Mouse (Mus musculus) small intestine, adult 2 months (tissue): ENCODE data around the gene 9430097D07Rik. TPM values are rescaled to one million over a fixed set of nuclear protein-coding genes. Genes with fewer than 3 reads are reported as not detected.
A peak's percentile ranks its signal among the peaks of the same experiment; 100 is the strongest.

ENCODE experiments used
- H3K27ac ChIP-seq: fragments of 200-500 bp; 2 replicates; pipeline ENCODE4 v1.5.1; 2012; ENCODE audit warnings: low read depth, low read length, control low read depth, inconsistent platforms; ENCODE audit not compliant: insufficient read depth
- H3K27me3 ChIP-seq: fragments of 200-500 bp; 2 replicates; pipeline ENCODE4 v1.6.1; 2012; ENCODE audit warnings: mild to moderate bottlenecking, moderate library complexity, low read length, inconsistent platforms; ENCODE audit not compliant: control insufficient read depth, insufficient read depth
- H3K36me3 ChIP-seq: fragments of 200-500 bp; 2 replicates; pipeline ENCODE4 v1.6.1; 2012; ENCODE audit warnings: mild to moderate bottlenecking, low read length, control low read depth, inconsistent platforms; ENCODE audit not compliant: control insufficient read depth, insufficient read depth
- H3K4me1 ChIP-seq: fragments of 200-500 bp; 2 replicates; pipeline ENCODE4 v1.6.1; 2012; ENCODE audit warnings: low read length, inconsistent platforms, mixed read lengths; ENCODE audit not compliant: control insufficient read depth, insufficient read depth, insufficient read length
- H3K4me3 ChIP-seq: fragments of 200-500 bp; 2 replicates; pipeline ENCODE4 v1.5.1; 2012; ENCODE audit warnings: low read depth, mild to moderate bottlenecking, control low read depth, inconsistent platforms, low read length, moderate library complexity
- CTCF ChIP-seq: fragments of 200-500 bp; IDR thresholded peaks from 2 replicates; pipeline ENCODE4 v1.5.1; 2012; ENCODE audit warnings: low read depth, mild to moderate bottlenecking, control low read depth, inconsistent platforms, low read length, moderate library complexity, mixed read lengths; ENCODE audit not compliant: insufficient replicate concordance, insufficient read length; ENCODE audit errors: extremely low read depth
- POLR2A ChIP-seq: fragments of 200-500 bp; IDR thresholded peaks from 2 replicates; pipeline ENCODE4 v1.6.1; 2012; ENCODE audit warnings: low read depth, mild to moderate bottlenecking, control low read depth, inconsistent platforms, low read length, moderate library complexity
- WGBS: fragments of 180-500 bp; shearing (Covaris S2); methylation state at CpG from one replicate; pipeline ENCODE4 v1.1.7; 2018; 5-methylcytosine and 5-hydroxymethylcytosine counted together
- polyA plus RNA-seq: library from polyadenylated mRNA; depleted of rRNA; stranded (reverse); fragments of >200 nt; gene quantifications from 2 replicates; pipeline ENCODE4 v1.2.3, GENCODE M21; 2012

9430097D07Rik gene
- polyA plus RNA-seq, 1 experiment = not detected

DNA sequence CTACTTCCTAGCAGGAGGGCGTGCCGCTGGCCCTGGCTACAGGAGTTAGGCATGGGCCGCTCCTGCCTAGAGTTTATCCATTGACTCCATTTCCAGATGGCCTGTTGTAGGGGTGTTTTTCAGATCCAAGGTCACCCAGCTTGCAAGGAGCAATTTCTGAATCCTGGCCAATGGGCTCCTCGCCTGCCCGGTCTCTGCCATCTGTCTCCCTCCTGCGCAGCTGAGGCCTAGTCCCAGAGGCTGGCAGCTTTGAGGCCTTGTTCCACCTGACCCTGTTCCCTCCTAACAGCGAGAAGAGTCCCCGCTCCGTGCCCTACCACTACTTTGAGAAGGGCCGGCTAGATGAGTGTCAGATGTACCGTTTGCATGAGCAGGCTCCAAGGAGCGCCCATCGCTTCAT is 21.2 kb upstream of the 9430097D07Rik start:
- Histone ChIP-seq H3K27me3 (no peaks in the 10 kb centered on the region), H3K4me1 (peaks cover 7% of the 10 kb centered on the region), H3K4me3 (no peak overlapping the region), H3K27ac (no peak overlapping the region), H3K36me3 (no peaks in the 10 kb centered on the region; the same call in 1 of the 2 replicates)
- no peak for TF ChIP-seq POLR2A
- TF ChIP-seq CTCF = no peak
- 87% methylated on average over 13 of the region's 13 CpGs for WGBS

DNA sequence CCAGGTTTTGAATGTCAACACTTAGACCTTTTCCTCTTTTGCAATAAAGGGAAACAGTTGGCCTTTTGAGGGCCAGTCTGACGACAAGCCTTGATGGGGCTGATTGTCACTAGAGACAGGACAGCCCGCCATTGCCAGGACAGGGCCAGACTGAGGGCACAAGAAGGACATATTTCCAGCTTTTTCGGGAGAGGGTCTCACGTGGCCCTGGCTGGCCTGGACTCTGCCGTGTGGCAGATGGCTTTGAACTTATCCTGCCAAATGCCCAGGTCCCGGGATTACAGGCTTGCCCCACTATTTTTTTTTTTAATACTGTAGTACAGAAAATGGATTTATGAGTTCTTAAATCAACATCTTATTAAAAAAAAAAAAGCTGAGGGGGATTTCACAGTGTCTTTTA is 15.8 kb upstream of the 9430097D07Rik start:
- Histone ChIP-seq H3K27me3 (no peaks in the 10 kb centered on the region), H3K4me1 (peaks cover 7% of the 10 kb centered on the region), H3K36me3 (no peaks in the 10 kb centered on the region), H3K27ac (no peak overlapping the region), H3K4me3 (no peak overlapping the region)
- 74% methylated on average over 6 of the region's 6 CpGs for WGBS
- no peak for TF ChIP-seq POLR2A
- no peak for TF ChIP-seq CTCF

DNA sequence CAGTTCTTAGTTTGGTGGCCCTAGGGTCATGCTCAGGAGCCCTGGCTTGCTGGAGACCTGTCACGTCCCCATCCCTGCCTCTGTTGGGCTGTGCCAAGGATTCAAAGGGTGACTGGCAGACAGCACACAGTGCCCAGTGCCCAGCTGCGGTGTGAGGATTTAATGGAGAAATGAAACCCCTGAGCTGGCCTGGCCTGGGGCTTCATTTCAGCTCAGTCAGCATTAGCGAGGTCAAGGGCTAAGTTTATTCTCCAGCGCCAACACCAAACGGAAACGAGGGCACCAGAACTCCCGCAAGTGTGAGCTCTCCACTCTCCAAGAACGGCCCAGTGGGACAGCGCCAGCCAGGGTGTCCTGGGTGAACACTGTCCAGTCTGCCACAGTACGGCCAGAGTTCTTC is 14.7 kb upstream of the 9430097D07Rik start:
- 76% methylated on average over 10 of the region's 10 CpGs for WGBS
- Histone ChIP-seq H3K36me3 (no peaks in the 10 kb centered on the region), H3K27ac (no peak overlapping the region), H3K4me3 (no peak overlapping the region), H3K27me3 (no peaks in the 10 kb centered on the region), H3K4me1 (peaks cover 7% of the 10 kb centered on the region)
- TF ChIP-seq CTCF = no peak
- no peak for TF ChIP-seq POLR2A

DNA sequence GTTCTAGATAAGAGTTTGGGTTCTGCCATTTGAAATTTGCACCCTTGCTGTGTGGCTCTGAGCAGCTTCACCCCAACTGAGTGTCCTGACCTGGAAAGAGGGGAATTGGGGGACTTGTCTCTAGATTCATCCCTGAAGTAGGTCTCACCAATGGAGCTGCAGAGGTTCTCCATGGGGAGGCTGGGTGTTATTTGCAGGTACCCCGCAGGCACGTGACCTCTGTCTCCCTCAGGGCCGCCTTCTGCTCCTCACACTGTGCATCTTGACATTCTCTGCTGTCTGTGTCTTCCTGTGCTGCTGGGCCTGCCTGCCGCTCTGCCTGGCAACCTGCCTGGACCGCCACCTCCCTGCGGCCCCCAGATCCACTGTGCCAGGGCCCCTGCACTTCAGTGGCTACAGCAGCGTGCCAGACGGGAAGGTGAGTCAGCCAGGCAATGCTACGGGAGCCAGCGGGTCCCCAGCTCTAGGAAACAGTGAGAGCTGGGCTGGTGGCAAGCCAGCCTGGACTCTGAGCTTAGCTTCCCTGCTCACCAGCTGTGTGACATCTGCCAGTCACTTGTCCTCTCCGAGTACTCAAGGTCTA is 13.8 kb upstream of the 9430097D07Rik start:
- H3K36me3 ChIP-seq = no peaks in the 10 kb centered on the region
- no peaks in the 10 kb centered on the region for H3K27me3 ChIP-seq
- TF ChIP-seq POLR2A (no peak), CTCF (no peak)
- H3K4me1 ChIP-seq = peaks cover 7% of the 10 kb centered on the region
- no peak overlapping the region for H3K4me3 ChIP-seq
- H3K27ac ChIP-seq = no peak overlapping the region; the same call in 1 of the 2 replicates
- 47% methylated on average over 11 of the region's 11 CpGs for WGBS

GRCm38 (mm10) chr2:32587731-32588321 is 12.3 kb upstream of the 9430097D07Rik start:
- WGBS = 56% methylated on average over 9 of the region's 9 CpGs
- Histone ChIP-seq H3K36me3 (no peaks in the 10 kb centered on the region), H3K4me3 (peak overlapping the region; percentile 89), H3K27me3 (no peaks in the 10 kb centered on the region), H3K27ac (peak overlapping the region; percentile 67), H3K4me1 (peaks cover 10% of the 10 kb centered on the region)
- TF ChIP-seq CTCF (no peak), POLR2A (no peak; the same call in 1 of the 2 replicates)

DNA sequence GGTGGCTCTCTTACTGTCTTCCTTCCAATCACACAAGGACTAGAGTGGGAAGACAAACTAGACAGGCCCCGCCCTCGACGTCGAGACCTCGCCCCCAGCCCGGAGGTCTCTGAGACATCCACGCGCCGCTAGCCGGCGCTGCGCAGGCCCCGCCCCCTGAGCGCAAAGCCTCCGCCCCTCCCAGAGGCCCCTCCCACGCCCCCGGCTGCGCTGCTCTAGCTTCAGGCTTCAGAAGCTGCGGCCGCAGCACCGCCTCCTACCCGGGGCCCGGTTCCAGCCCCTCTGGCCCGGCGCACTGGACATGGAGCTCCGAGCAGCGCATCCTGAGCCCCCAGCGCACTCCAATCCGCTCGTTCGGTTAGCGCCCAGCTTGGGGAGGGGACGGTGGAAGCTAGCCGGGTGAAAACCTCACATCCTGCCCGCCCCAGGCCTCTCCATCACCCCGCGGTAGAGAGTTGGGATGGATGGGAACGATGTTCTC is 11.4 kb upstream of the 9430097D07Rik start, which contains the start of gene St6galnac4:
Gene St6galnac4 (plus strand): TSS at position 225 of the 481 bp plus-strand sequence.
- Histone ChIP-seq H3K27me3 (no peaks in the 10 kb centered on the region), H3K27ac (peak within 1 kb of the TSS; percentile 67), H3K4me3 (peak within 1 kb of the TSS; percentile 89), H3K36me3 (no peaks in the 10 kb centered on the region), H3K4me1 (peaks cover 10% of the 10 kb centered on the region)
- peak; percentile 69; the same call in 1 of the 2 replicates for TF ChIP-seq POLR2A
- peak; percentile 36; the same call in 1 of the 2 replicates for TF ChIP-seq CTCF
- under 1% methylated on average over 38 of the region's 38 CpGs for WGBS

DNA sequence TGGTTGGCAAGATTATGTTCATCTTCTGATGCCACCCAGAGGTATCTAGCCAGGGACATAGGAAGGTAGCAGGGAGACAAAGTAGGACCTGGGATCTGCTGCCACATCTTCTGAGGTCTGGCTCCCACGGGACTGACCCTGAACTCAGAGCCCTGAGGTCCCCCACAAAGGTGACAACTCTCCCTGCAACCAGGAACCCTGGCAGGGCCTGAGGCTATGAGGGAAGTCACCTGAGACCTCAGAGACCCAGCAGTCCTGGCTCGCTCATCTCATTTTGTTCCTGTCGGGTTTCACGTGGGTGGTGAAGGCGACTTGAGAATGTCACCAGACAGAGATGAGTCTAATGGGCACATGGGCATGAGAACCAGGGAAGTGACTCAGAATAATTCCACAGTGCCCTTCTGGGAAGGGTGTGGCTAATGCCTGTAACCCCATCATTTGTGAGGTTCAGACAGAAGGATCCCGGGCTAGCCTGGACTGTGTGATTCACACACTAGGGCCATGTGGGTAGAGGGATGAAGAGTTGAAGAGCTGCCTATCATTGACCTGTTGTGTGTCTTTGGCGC is 9.7 kb upstream of the 9430097D07Rik start:
- H3K4me1 ChIP-seq = peaks cover 10% of the 10 kb centered on the region
- H3K36me3 ChIP-seq = no peaks in the 10 kb centered on the region
- TF ChIP-seq CTCF (no peak), POLR2A (no peak)
- 86% methylated on average over 7 of the region's 7 CpGs for WGBS
- H3K27me3 ChIP-seq = no peaks in the 10 kb centered on the region
- H3K4me3 ChIP-seq = no peak overlapping the region
- no peak overlapping the region for H3K27ac ChIP-seq
